Mouse (Mus musculus) CH12.LX (cell line): ENCODE measurements around the gene Cds1.

Source experiments
- CTCF ChIP-seq, 2 experiments: IDR thresholded peaks in 1 of 2; conservative IDR thresholded peaks in 1 of 2; 2 replicates each; pipeline ENCODE4 v1.5.1; 2011 to 2012; ENCODE audit warnings: low read depth in 2 of 2, low read length in 2 of 2, improper control_type of control experiment in 1 of 2, inconsistent platforms in 1 of 2, mild to moderate bottlenecking in 1 of 2, moderate library complexity in 1 of 2
- ELF1 ChIP-seq: IDR thresholded peaks from 2 replicates; pipeline ENCODE4 v1.6.1; 2014; ENCODE audit warnings: low read depth, mild to moderate bottlenecking, inconsistent platforms, low read length, improper control_type of control experiment
- EP300 ChIP-seq: IDR thresholded peaks from 2 replicates; pipeline ENCODE4 v1.6.1; 2011; ENCODE audit warnings: low read length, improper control_type of control experiment
- HCFC1 ChIP-seq: IDR thresholded peaks from 2 replicates; pipeline ENCODE4 v1.6.1; 2012; ENCODE audit warnings: low read depth, mild to moderate bottlenecking, inconsistent platforms, low read length, improper control_type of control experiment
- KAT2A ChIP-seq: IDR thresholded peaks from 2 replicates; pipeline ENCODE4 v1.6.1; 2012; ENCODE audit warnings: low read length, improper control_type of control experiment, inconsistent platforms; ENCODE audit not compliant: insufficient replicate concordance
- MXI1 ChIP-seq: IDR thresholded peaks from 2 replicates; pipeline ENCODE4 v1.6.1; 2011; ENCODE audit warnings: mild to moderate bottlenecking, low read depth, low read length, improper control_type of control experiment
- POLR2A ChIP-seq: IDR thresholded peaks from 2 replicates; pipeline ENCODE4 v1.6.1; 2011; ENCODE audit warnings: low read depth, mild to moderate bottlenecking, improper control_type of control experiment, low read length
- POLR2AphosphoS2 ChIP-seq: IDR thresholded peaks from 2 replicates; pipeline ENCODE4 v1.6.1; 2011; ENCODE audit warnings: low read depth, low read length, improper control_type of control experiment
- UBTF ChIP-seq: IDR thresholded peaks from 2 replicates; pipeline ENCODE4 v1.6.1; 2012; ENCODE audit warnings: low read depth, mild to moderate bottlenecking, inconsistent platforms, low read length, improper control_type of control experiment, moderate library complexity
- USF1 ChIP-seq: IDR thresholded peaks from 2 replicates; pipeline ENCODE4 v1.6.1; 2014; ENCODE audit warnings: low read depth, mild to moderate bottlenecking, inconsistent platforms, low read length, improper control_type of control experiment
- ZC3H11A ChIP-seq: IDR thresholded peaks from 2 replicates; pipeline ENCODE4 v1.6.1; 2012; ENCODE audit warnings: low read depth, mild to moderate bottlenecking, inconsistent platforms, low read length, improper control_type of control experiment

DNA sequence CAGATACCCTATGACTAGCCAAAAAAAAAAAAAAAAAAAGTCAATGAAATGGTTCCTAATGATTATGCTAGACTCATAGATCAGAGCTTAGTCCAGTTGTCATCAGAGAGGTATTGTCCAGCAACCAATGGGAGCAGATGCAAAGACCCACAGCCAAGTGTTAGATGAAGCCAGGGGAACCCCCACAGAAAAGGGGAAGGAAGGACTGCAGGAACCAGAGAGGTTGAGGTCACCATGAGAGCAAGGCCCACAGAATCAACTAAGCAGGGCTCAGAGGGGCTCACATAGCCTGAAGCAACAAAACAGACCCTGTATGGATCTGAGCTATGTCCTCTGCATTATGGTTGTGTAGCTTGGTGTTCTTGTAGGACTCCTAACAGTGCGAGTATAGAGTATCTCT is 11.2 kb upstream of the Cds1 start:
- TF ChIP-seq MXI1 (no peak), HCFC1 (no peak), CTCF (conservative IDR thresholded peaks at IDR 0.05 in 1 of 2, IDR thresholded peaks at IDR 0.05 in 1 of 2; ENCODE audit: low read depth in 2 of 2, low read length in 2 of 2) (no peak), KAT2A (no peak), POLR2A (no peak), UBTF (no peak), USF1 (no peak), EP300 (no peak), ZC3H11A (no peak), POLR2AphosphoS2 (no peak), ELF1 (no peak)
